Mouse (Mus musculus) kidney, embryonic 15.5 days (tissue): ENCODE data around the gene Fndc10. TPM values are rescaled to one million over a fixed set of nuclear protein-coding genes. Genes with fewer than 3 reads are reported as not detected.

Source experiments
- ATAC-seq: fragments of 200-750 bp; cut with Nextera tagmentation; replicated peaks from 2 replicates; pipeline ENCODE4 v1.8.0; 2017; ENCODE audit warnings: moderate TSS enrichment; ENCODE audit not compliant: low FRiP score
- H3K27ac ChIP-seq: fragments of 300-500 bp; sonication (generic); 2 replicates; pipeline ENCODE4 v1.5.1; 2015; ENCODE audit warnings: mild to moderate bottlenecking, inconsistent platforms
- H3K27me3 ChIP-seq: fragments of 300-500 bp; sonication (generic); 2 replicates; pipeline ENCODE4 v1.6.1; 2015; ENCODE audit warnings: inconsistent platforms
- H3K36me3 ChIP-seq: fragments of 300-500 bp; sonication (generic); 2 replicates; pipeline ENCODE4 v1.6.1; 2015; ENCODE audit warnings: inconsistent platforms
- H3K4me1 ChIP-seq: fragments of 300-500 bp; sonication (generic); 2 replicates; pipeline ENCODE4 v1.6.1; 2015; ENCODE audit warnings: inconsistent platforms
- H3K4me2 ChIP-seq: fragments of 300-500 bp; sonication (generic); 2 replicates; pipeline ENCODE4 v1.6.1; 2015; ENCODE audit warnings: moderate library complexity, mild to moderate bottlenecking, inconsistent platforms
- H3K4me3 ChIP-seq: fragments of 300-500 bp; sonication (generic); replicated peaks from 2 replicates; pipeline ENCODE4 v1.5.1; 2015; ENCODE audit warnings: mild to moderate bottlenecking, inconsistent platforms
- H3K9ac ChIP-seq: fragments of 300-500 bp; sonication (generic); 2 replicates; pipeline ENCODE4 v1.6.1; 2015; ENCODE audit warnings: mild to moderate bottlenecking, inconsistent platforms
- H3K9me3 ChIP-seq: fragments of 300-500 bp; sonication (generic); replicated peaks from 2 replicates; pipeline ENCODE4 v1.6.1; 2016; ENCODE audit warnings: inconsistent platforms
- WGBS: fragments of 180-500 bp; shearing (Covaris S2); methylation state at CpG from one replicate; pipeline ENCODE4 v1.1.7; 2015; ENCODE audit warnings: mixed read lengths; 5-methylcytosine and 5-hydroxymethylcytosine counted together
- polyA plus RNA-seq: library from polyadenylated mRNA; unstranded; fragments of >200 nt; fragmentation: Nextera tagmentation; extraction: Ambion mirVana; gene quantifications from 2 replicates; pipeline ENCODE4 v1.2.1, GENCODE M21; 2015

The Fndc10 gene
- polyA plus RNA-seq, 1 experiment from 2014 or later, result 4.9 TPM

DNA sequence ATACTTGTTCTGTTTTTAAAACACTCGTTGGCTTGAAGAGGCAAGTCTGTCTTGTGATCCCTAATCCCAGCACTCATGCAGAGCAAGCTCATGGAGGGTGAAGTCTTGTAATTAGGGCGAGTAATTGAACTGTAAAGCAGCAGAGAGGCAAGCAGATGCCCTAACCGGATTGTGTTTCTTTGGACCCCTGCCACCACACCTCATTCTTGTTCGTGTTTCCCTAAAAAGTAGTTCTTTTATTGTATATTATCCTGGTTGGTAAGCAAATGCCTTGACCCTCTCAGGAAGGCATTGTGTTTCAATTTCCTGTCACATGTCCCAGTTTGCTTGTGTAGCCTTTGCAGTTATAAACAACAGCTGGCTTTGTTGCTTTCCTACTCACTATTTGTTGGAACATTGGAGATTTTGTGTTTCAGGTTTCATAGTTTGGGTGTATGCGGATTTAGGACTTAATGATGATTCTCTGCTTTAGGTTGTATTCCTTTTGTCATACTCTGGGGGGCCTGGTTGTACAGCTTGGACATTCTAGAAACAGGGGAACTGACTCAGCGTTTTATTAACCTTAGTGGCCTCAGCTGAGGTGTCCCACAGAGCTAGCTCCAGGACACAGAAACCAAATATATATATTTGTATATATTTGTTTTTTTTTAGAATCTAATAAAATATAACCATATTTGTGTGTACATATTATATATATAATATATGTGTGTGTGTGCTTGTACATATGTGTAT, 16.5 kb downstream of the Fndc10 start:
- Histone ChIP-seq H3K27me3 (no peaks in the 10 kb centered on the region), H3K4me2 (no peak overlapping the region), H3K36me3 (peaks cover 24% of the 10 kb centered on the region), H3K9ac (no peak overlapping the region), H3K9me3 (no peaks in the 10 kb centered on the region), H3K4me1 (peaks cover 29% of the 10 kb centered on the region), H3K4me3 (no peak overlapping the region), H3K27ac (peak overlapping the region; percentile 49)
- ATAC-seq, result no peak
- WGBS, result 54% methylated on average over 6 of the region's 6 CpGs

DNA sequence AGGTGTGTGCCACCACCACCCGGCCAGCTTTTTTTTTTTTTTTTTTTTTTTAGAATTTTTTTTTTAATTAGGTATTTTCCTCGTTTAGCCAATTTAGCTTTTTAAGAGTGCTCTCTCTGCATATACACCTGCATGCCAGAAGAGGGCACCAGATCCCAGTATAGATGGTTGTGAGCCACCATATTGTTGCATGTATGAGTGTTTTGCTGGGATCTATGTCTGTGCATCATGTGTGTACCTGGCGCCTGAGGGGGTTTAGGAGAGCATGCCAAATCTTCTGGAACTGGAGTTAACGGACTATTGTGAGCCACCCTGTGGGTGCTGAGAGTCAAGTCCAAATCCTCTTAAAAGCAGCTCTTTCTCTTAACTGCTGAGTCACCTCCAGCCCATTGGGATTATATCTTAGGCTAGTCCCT, 27.5 kb downstream of the Fndc10 start:
- Histone ChIP-seq H3K9ac (no peak overlapping the region), H3K9me3 (no peaks in the 10 kb centered on the region), H3K4me2 (no peak overlapping the region), H3K4me3 (no peak overlapping the region), H3K27ac (no peak overlapping the region), H3K4me1 (no peaks in the 10 kb centered on the region), H3K36me3 (peaks cover 50% of the 10 kb centered on the region), H3K27me3 (no peaks in the 10 kb centered on the region)
- 66% methylated on average over 4 of the region's 4 CpGs for WGBS
- ATAC-seq, result no peak

DNA sequence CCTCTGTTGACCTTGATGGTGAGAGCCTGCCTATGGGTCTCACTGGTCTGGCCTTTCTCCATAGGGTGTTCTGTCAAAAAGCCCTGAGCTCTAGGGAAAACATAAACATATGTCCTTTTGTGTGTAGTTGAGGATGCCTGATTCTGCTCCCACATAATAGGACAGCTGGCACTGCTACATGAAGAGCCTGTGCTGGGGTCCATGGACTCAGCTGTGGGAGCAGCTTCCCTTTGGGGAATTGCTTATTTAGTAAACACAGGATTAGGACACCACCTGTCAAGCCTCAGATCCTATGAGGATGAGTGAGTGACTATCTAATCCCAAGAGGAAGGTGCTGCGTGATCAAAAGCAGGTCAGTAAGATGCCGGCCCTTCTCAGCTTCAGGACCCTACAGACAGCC, 33.9 kb downstream of the Fndc10 start:
- Histone ChIP-seq H3K9ac (no peak overlapping the region), H3K27ac (no peak overlapping the region), H3K4me1 (no peaks in the 10 kb centered on the region), H3K4me2 (no peak overlapping the region), H3K27me3 (no peaks in the 10 kb centered on the region), H3K4me3 (no peak overlapping the region), H3K9me3 (no peaks in the 10 kb centered on the region), H3K36me3 (peaks cover 56% of the 10 kb centered on the region)
- whole genome bisulfite sequencing, result 91% methylated on average over 2 of the region's 2 CpGs
- no peak for ATAC-seq

DNA sequence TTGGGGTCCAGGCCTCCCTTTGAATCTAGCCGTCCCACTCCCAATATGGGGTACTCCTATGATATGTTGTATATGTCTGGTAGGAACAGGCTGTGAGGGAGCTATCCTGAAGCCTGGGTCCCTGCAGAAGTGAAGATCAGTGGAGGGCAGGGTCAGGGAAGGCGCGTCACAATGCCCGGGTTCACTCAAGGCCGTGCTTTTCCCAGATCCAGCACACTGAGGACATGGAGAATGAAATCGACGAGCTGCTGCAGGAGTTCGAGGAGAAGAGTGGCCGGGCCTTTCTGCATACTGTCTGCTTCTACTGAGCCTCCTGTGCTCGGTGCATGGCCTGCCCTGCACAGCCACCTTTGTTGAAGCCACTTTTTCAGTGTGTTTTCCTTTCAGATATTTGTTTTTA, 39.1 kb downstream of the Fndc10 start:
- peaks cover 46% of the 10 kb centered on the region for H3K36me3 ChIP-seq
- H3K4me1 ChIP-seq, result peaks cover 31% of the 10 kb centered on the region
- no peaks in the 10 kb centered on the region for H3K27me3 ChIP-seq
- H3K9ac ChIP-seq, result peak overlapping the region; percentile 89; the same call in 1 of the 2 replicates
- H3K4me3 ChIP-seq, result no peak overlapping the region
- no peak overlapping the region; the same call in 1 of the 2 replicates for H3K4me2 ChIP-seq
- no peak overlapping the region for H3K27ac ChIP-seq
- 88% methylated on average over 10 of the region's 10 CpGs for WGBS
- ATAC-seq, result no peak
- no peaks in the 10 kb centered on the region for H3K9me3 ChIP-seq

DNA sequence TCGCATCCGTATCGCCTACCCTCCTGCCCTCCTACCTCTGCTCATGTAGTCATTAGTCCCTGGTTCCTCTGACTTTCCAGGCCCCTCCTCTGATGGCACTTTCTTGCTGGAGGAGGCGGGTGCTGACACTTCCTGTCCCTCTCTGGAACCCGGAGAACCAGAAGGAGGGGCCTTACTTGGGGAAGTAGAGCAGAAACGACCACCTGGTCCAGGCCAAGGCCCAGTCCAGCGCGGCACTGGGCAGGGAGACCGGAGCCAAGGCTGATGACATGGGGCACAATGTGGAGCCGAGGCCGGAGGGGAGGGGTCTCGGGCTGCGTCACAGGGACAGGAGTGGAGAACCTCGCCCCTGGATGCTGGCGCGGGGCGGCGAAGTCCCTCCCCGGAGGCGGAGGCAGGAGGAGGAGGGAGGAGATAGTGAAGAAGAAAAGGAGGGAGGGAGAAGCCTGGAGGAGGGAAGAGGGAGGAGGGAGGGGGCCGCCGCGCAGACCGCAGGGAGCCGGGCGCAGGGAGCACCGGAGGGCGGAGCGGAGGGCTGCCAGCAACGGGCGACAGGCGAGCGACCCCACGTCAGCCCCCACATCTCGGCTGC, 40.3 kb downstream of the Fndc10 start, which contains the start of gene Tmem240:
Gene Tmem240 (plus strand): TSS at position 451 of the 592 bp plus-strand sequence.
- under 1% methylated on average over 29 of the region's 35 CpGs for WGBS
- Histone ChIP-seq H3K27me3 (no peaks in the 10 kb centered on the region), H3K4me2 (peak within 1 kb of the TSS; percentile 96), H3K27ac (peak within 1 kb of the TSS; percentile 93), H3K9me3 (no peaks in the 10 kb centered on the region), H3K4me3 (peak within 1 kb of the TSS; percentile 88), H3K4me1 (peaks cover 31% of the 10 kb centered on the region), H3K9ac (peak within 1 kb of the TSS; percentile 89), H3K36me3 (peaks cover 44% of the 10 kb centered on the region)
- ATAC-seq, result peak; percentile 91

DNA sequence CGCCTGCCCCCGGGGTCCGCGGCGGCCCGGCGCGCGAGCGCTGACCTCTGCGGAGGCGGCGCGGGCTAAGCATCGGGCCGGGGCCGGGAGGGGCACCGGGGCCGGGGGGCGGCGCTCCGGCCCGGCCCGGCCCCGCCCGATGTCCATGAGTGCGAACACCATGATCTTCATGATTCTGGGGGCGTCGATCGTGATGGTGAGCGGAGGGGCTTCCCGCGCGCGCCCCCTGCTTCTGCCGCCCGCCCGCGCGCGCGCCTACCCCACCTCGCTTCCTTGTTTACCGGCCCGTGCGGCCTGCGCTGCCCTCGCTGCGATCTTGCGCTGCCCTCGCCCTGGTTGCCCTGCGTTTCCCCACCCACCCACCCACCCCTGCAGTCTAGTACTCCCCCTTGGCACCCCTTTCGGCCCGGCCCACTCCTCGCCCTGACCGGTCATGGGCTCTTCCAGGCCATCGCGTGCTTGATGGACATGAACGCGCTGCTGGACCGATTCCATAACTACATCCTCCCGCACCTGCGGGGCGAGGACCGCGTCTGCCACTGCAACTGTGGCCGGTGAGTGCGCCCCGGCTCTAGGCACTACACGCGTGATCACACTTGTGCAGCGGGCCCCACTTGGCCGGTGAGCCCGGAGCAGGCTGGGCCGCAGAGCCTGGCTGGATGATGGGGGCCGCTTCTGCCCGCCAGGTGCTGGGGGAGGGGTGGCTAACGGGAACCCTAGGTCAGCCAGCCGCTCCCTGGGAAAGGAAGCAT, 41.0 kb downstream of the Fndc10 start:
- peak overlapping the region; percentile 93 for H3K27ac ChIP-seq
- 1% methylated on average over 37 of the region's 79 CpGs for WGBS

DNA sequence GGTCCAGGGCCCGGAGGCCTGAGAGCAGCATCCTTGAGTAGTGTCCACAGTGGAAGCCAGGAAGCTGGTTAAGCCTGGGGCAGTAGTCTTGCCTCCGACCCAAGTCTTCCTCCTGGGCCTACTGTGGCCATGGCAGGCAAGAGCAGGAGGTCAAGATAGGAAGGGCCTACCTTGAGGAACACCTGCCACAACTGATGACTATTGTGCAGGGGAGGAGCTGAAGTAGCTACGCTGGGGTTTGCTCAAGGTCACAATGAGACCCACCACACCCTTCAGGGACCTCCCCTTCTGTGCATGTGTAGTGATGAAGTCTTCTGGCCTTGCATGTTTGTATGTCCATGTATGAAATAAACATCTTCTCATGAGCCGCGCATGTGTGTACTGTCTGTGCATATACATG, 41.6 kb downstream of the Fndc10 start:
- peaks cover 31% of the 10 kb centered on the region for H3K4me1 ChIP-seq
- peak overlapping the region; percentile 88 for H3K4me3 ChIP-seq
- 62% methylated on average over 5 of the region's 5 CpGs for WGBS
- H3K4me2 ChIP-seq, result peak overlapping the region; percentile 96
- no peak for ATAC-seq
- H3K9ac ChIP-seq, result peak overlapping the region; percentile 89
- no peaks in the 10 kb centered on the region for H3K9me3 ChIP-seq
- peaks cover 53% of the 10 kb centered on the region for H3K36me3 ChIP-seq
- H3K27ac ChIP-seq, result peak overlapping the region; percentile 93
- H3K27me3 ChIP-seq, result no peaks in the 10 kb centered on the region

More for the DNA sequence above, 41.0 kb downstream of the Fndc10 start:
- Histone ChIP-seq H3K27me3 (no peaks in the 10 kb centered on the region), H3K9me3 (no peaks in the 10 kb centered on the region), H3K4me1 (peaks cover 31% of the 10 kb centered on the region), H3K9ac (peak overlapping the region; percentile 89), H3K4me3 (peak overlapping the region; percentile 88), H3K36me3 (peaks cover 51% of the 10 kb centered on the region), H3K4me2 (peak overlapping the region; percentile 96)
- ATAC-seq, result peak; percentile 82

DNA sequence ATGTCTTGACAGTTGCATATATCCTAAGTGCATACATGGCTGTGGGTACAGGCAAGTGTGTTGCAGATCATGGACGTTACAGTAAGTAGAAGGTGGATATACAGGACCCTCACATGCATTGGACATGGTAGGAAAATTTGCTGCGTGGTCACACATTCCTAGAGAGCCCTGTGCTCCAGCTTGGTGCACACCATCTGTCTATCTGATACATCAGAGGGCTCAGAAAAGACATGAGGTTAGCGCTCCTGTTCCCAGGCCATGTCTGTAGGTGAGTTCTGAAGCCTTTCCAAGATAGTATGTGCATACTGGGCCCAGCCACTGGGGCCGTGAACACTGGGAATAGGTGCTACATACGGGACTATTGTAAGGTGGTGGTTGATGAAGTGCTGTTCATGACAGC, 42.3 kb downstream of the Fndc10 start:
- 92% methylated on average over 5 of the region's 5 CpGs for WGBS
- no peak overlapping the region for H3K4me3 ChIP-seq
- H3K4me2 ChIP-seq, result peak overlapping the region; percentile 96; the same call in 1 of the 2 replicates
- H3K9ac ChIP-seq, result no peak overlapping the region
- peaks cover 53% of the 10 kb centered on the region for H3K36me3 ChIP-seq
- no peak for ATAC-seq
- no peaks in the 10 kb centered on the region for H3K9me3 ChIP-seq
- H3K4me1 ChIP-seq, result peaks cover 31% of the 10 kb centered on the region
- H3K27ac ChIP-seq, result no peak overlapping the region; the same call in 1 of the 2 replicates
- no peaks in the 10 kb centered on the region for H3K27me3 ChIP-seq

DNA sequence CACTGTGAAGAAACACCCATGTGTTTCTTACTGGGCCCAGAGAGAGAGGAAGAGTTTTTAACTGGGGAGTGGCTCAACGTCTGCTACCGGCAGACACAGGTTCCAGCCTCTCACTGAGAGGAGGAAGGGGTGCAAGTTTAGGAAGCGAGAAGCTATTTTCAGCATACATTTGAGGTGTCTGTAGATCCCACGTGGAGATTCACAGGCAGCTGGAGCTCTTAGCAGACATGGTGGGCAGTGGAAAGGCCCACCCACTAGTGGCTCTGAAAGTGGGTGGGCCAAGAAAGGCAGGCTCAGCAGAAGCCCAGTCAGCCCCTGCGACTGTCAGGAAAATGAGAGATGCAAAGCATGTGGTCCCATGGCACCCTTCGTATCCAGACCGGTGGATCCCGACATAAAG, 44.1 kb downstream of the Fndc10 start:
- Histone ChIP-seq H3K27ac (no peak overlapping the region), H3K36me3 (peaks cover 53% of the 10 kb centered on the region), H3K4me1 (peaks cover 29% of the 10 kb centered on the region), H3K9ac (no peak overlapping the region), H3K27me3 (no peaks in the 10 kb centered on the region), H3K4me2 (no peak overlapping the region), H3K4me3 (no peak overlapping the region), H3K9me3 (no peaks in the 10 kb centered on the region)
- ATAC-seq, result no peak
- 51% methylated on average over 8 of the region's 8 CpGs for WGBS

DNA sequence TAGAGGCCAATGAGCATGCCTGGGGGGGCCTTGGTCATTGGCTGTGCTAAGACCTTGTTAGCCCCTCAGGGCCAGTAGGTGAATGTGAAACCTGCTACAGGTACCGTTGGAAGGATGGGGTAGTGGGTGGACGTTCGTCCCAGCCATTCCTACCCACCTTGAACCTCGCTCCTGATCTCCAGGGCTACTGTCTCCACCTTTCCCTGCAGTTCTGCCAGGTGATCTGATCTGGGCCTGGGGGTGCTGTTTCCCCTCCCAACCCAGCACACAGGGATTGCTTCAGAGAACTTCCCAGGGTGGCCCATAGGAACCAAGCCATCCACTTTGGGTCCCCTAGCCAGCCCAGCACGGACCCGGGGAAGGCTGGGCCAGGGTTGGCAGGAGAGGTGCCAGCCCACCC, 45.0 kb downstream of the Fndc10 start:
- Histone ChIP-seq H3K9me3 (no peaks in the 10 kb centered on the region), H3K36me3 (peaks cover 60% of the 10 kb centered on the region), H3K4me3 (no peak overlapping the region), H3K4me1 (peaks cover 21% of the 10 kb centered on the region), H3K9ac (no peak overlapping the region), H3K27me3 (no peaks in the 10 kb centered on the region), H3K4me2 (no peak overlapping the region), H3K27ac (no peak overlapping the region)
- no peak for ATAC-seq
- 88% methylated on average over 6 of the region's 6 CpGs for WGBS

DNA sequence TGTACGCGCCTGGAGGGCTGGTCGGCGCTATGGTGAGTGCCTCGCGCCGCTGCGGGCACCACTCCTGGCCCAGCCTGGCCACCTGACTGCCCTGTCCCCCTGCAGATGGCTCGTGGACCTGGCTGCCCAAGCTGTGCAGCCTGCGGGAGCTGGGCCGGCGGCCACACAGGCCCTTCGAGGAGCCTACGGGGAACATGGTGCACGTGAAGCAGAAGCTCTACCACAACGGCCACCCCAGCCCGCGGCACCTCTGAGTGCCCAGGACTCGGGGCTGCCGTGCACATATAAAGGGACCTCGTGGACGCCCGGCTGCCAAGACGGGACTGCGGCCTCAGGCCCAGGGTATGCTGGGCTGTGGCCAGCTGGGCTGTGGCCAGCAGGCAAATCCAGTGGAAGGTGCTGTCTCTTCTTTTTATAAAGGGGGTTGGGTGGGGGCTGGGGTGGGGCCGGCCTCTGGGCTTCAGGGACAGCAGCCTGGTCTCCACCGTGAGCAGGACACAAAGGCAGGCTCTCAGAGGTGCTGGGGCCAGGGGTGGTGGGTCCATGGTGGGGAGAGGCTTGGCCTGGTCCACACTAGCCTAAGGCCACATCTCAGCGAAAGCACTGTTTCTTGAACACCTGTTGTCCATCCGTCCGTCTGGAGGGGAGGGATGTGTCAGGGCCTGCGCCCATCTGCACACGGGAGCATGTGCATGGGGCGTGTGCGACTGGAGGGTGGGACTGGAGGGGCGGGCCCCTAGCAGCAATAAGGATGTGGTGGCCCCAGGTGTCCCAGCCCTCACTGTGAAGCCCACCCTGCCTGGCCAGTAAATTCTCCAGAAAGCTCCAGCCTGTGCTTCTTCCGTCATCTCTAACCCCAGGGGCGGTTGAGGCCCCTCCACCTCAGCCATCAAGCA, 45.8 kb downstream of the Fndc10 start:
- Histone ChIP-seq H3K27me3 (no peaks in the 10 kb centered on the region), H3K36me3 (peaks cover 68% of the 10 kb centered on the region), H3K4me3 (no peak overlapping the region), H3K4me2 (no peak overlapping the region), H3K4me1 (peaks cover 19% of the 10 kb centered on the region), H3K9me3 (no peaks in the 10 kb centered on the region), H3K27ac (no peak overlapping the region), H3K9ac (no peak overlapping the region)
- ATAC-seq, result no peak
- 86% methylated on average over 37 of the region's 37 CpGs for WGBS
